ENCODE assay signal across 8 mouse cellular contexts in genomic region chr10:61080227-61080930, GRCm38 (mm10). TPM values are rescaled to one million over a fixed set of nuclear protein-coding genes. Genes with fewer than 3 reads are reported as not detected.
A peak's percentile ranks its signal among the peaks of the same experiment; 100 is the strongest.
DNase-seq lines count a peak whose midpoint lies in the region; ATAC-seq lines count a peak whose summit lies in the region.

No protein-coding gene starts in this region.

- peak; percentile 51 to 68 for DNase-seq in cerebellum, postnatal 25 days
- DNase-seq in cerebellum, adult 8-10 months, result no peak
- peak; percentile 37 to 41 for DNase-seq in cerebellum, postnatal 36 days
- peak; percentile 15 to 31 for DNase-seq in frontal cortex, postnatal 36 days (ENCODE audit: low spot score in 2 of 2)
- peak; percentile 66 to 80 for DNase-seq in left cerebral cortex, postnatal 10 days (ENCODE audit: extremely low spot score in 1 of 2, low spot score in 2 of 2)
- DNase-seq in skeletal muscle tissue, adult 2 months (ENCODE audit: low read depth, low spot score), result peak; percentile 13

- H3K27me3 ChIP-seq in hindbrain, embryonic 16.5 days (replicated peaks; ENCODE audit: control insufficient read depth, insufficient read depth, low read length), result no peaks in the 10 kb centered on the region

- intact Hi-C loops in left cerebral cortex, postnatal 10 days (cut with DNase I), result no loop called here

- peak; percentile 96 for ATAC-seq in hindbrain, embryonic 16.5 days
- 0 out of 2 replicates have a peak, but pooled peaks have one; percentile 38 for ATAC-seq in megakaryocyte, adult 5-6 weeks (ENCODE audit: poor library complexity, severe bottlenecking)

- no peak overlapping the region for H3K27ac ChIP-seq in hindbrain, embryonic 16.5 days (ENCODE audit: low read depth, low read length)

- peaks cover 4% of the 10 kb centered on the region for H3K4me1 ChIP-seq in hindbrain, embryonic 16.5 days (ENCODE audit: control insufficient read depth, insufficient read depth, low read depth, low read length)

- peak overlapping the region; percentile 38 for H3K9ac ChIP-seq in hindbrain, embryonic 16.5 days (ENCODE audit: low read depth, low read length)

- whole genome bisulfite sequencing in hindbrain, embryonic 16.5 days, result 38% methylated on average over 14 of the region's 14 CpGs

- no peaks in the 10 kb centered on the region for H3K36me3 ChIP-seq in hindbrain, embryonic 16.5 days (ENCODE audit: control insufficient read depth, insufficient read depth, low read length)

- H3K4me3 ChIP-seq in hindbrain, embryonic 16.5 days (ENCODE audit: low read length), result no peak overlapping the region; the same call in 1 of the 2 replicates

- H3K9me3 ChIP-seq in hindbrain, embryonic 16.5 days (ENCODE audit: control insufficient read depth, low read length), result no peaks in the 10 kb centered on the region

- peak overlapping the region; percentile 47 for H3K4me2 ChIP-seq in hindbrain, embryonic 16.5 days (ENCODE audit: low read length)

RNA-seq across cellular contexts. Expression of gene Pcbd1, which starts 8.8 kb away (rescaled TPM):
- polyA plus RNA-seq in hindbrain, embryonic 16.5 days (2015; fragmentation: Nextera tagmentation; extraction: Ambion mirVana), result 40.7 and 50.4 TPM in 2 replicates
- total RNA-seq in left cerebral cortex, postnatal 10 days (2021), result 10 to 100 TPM; 12.4 to 15.4 TPM
- not detected in 2 replicates for total RNA-seq in megakaryocyte, adult 5-6 weeks (2015)
- not detected in 2 replicates for total RNA-seq in megakaryocyte, adult 5-6 weeks (2017)

Comparison
In these comparisons a context has a peak if more than half of its experiments do, and no peak if none do; other contexts are left out.
1. RNA of gene Pcbd1, which starts 8.8 kb away (total RNA-seq): 12.4 to 15.4 TPM in left cerebral cortex, postnatal 10 days; not detected in megakaryocyte, adult 5-6 weeks; every median in the first group is over 10 times any median in the second.